Mouse (Mus musculus) ZHBTc4 (cell line): ENCODE measurements around the gene Sox18.

Source experiments
- DNase-seq: peaks from one replicate; pipeline ENCODE4 v3.0.0-alpha.2; 2011; ENCODE audit warnings: low read depth, low spot score

Gene Sox18

GRCm38 (mm10) chr2:181680716-181681117, 9.3 kb upstream of the Sox18 start:
- DNase-seq: no peak

- DNase-seq: peak; percentile 80
These were observed 8.7 kb upstream of the Sox18 start, which contains the start of gene Tcea2 for GRCm38 (mm10) chr2:181679951-181680715. Tcea2 (plus strand) TSS chr2:181680310.

- DNase-seq: peak; percentile 93
These were observed 7.3 kb upstream of the Sox18 start for GRCm38 (mm10) chr2:181678780-181679179.

- DNase-seq: no peak
These were observed 6.3 kb upstream of the Sox18 start for GRCm38 (mm10) chr2:181677755-181678098.

- peak; percentile 27 for DNase-seq
These were observed 5.8 kb upstream of the Sox18 start for GRCm38 (mm10) chr2:181677096-181677754.

- DNase-seq: no peak
These were observed 5.0 kb upstream of the Sox18 start for GRCm38 (mm10) chr2:181676424-181676823.

- peak; percentile 58 for DNase-seq
These were observed 4.0 kb upstream of the Sox18 start for GRCm38 (mm10) chr2:181675454-181675853.

GRCm38 (mm10) chr2:181674934-181675333, 3.5 kb upstream of the Sox18 start:
- no peak for DNase-seq

- DNase-seq: peak; percentile 65
These were observed 2.1 kb upstream of the Sox18 start for GRCm38 (mm10) chr2:181673501-181673900.

- no peak for DNase-seq
These were observed 544 bp upstream of the Sox18 start for GRCm38 (mm10) chr2:181671984-181672383.

GRCm38 (mm10) chr2:181670913-181671311, 528 bp downstream of the Sox18 start:
- no peak for DNase-seq

GRCm38 (mm10) chr2:181670285-181670912, 1.0 kb downstream of the Sox18 start:
- peak; percentile 69 for DNase-seq

GRCm38 (mm10) chr2:181663298-181663630, 8.2 kb downstream of the Sox18 start:
- no peak for DNase-seq

- DNase-seq: no peak
These were observed 8.7 kb downstream of the Sox18 start for GRCm38 (mm10) chr2:181662620-181663297.

GRCm38 (mm10) chr2:181659609-181660055, 11.8 kb downstream of the Sox18 start:
- DNase-seq: peak; percentile 93

- DNase-seq: peak; percentile 85
These were observed 12.4 kb downstream of the Sox18 start for GRCm38 (mm10) chr2:181658930-181659555.

GRCm38 (mm10) chr2:181658528-181658927, 12.9 kb downstream of the Sox18 start:
- DNase-seq: no peak

GRCm38 (mm10) chr2:181657441-181657840, 14.0 kb downstream of the Sox18 start:
- no peak for DNase-seq

GRCm38 (mm10) chr2:181656734-181657133, 14.7 kb downstream of the Sox18 start, which contains the start of gene Gm29797:
Gm29797 (plus strand) TSS chr2:181657034.
- no peak for DNase-seq

GRCm38 (mm10) chr2:181653523-181653922, 17.9 kb downstream of the Sox18 start:
- no peak for DNase-seq

- no peak for DNase-seq
These were observed 18.4 kb downstream of the Sox18 start for GRCm38 (mm10) chr2:181653065-181653464.

GRCm38 (mm10) chr2:181648926-181649325, 22.5 kb downstream of the Sox18 start:
- DNase-seq: no peak
